Mouse (Mus musculus) hindbrain, embryonic 11.5 days (tissue): ENCODE data around the gene Sec11a. TPM values are rescaled to one million over a fixed set of nuclear protein-coding genes. Genes with fewer than 3 reads are reported as not detected.

ENCODE experiments used
- ATAC-seq: fragments of 200-750 bp; cut with Nextera tagmentation; 2 replicates; pipeline ENCODE4 v1.8.0; 2017; ENCODE audit warnings: mild to moderate bottlenecking, moderate TSS enrichment, moderate library complexity; ENCODE audit not compliant: low FRiP score
- DNase-seq: peaks from one replicate; pipeline ENCODE4 v3.0.0-alpha.2; 2015; ENCODE audit warnings: low spot score
- H3K27ac ChIP-seq: fragments of 300-500 bp; sonication (generic); 2 replicates; pipeline ENCODE4 v1.5.1; 2014; ENCODE audit warnings: mild to moderate bottlenecking, low read depth, low read length
- H3K27me3 ChIP-seq: fragments of 300-500 bp; sonication (generic); 2 replicates; pipeline ENCODE4 v1.6.1; 2014; ENCODE audit warnings: mild to moderate bottlenecking, low read length, moderate library complexity, mixed read lengths; ENCODE audit not compliant: control insufficient read depth, insufficient read depth
- H3K36me3 ChIP-seq: fragments of 300-500 bp; sonication (generic); 2 replicates; pipeline ENCODE4 v1.6.1; 2014; ENCODE audit warnings: mild to moderate bottlenecking, low read length, moderate library complexity, mixed read lengths; ENCODE audit not compliant: control insufficient read depth, insufficient read depth
- H3K4me1 ChIP-seq: fragments of 300-500 bp; sonication (generic); replicated peaks from 2 replicates; pipeline ENCODE4 v1.6.1; 2014; ENCODE audit warnings: low read length, mixed read lengths; ENCODE audit not compliant: control insufficient read depth, insufficient read depth
- H3K4me2 ChIP-seq: fragments of 300-500 bp; sonication (generic); replicated peaks from 2 replicates; pipeline ENCODE4 v1.6.1; 2014; ENCODE audit warnings: mild to moderate bottlenecking, low read depth, low read length
- H3K4me3 ChIP-seq: fragments of 300-500 bp; sonication (generic); 2 replicates; pipeline ENCODE4 v1.5.1; 2014; ENCODE audit warnings: low read depth, low read length
- H3K9ac ChIP-seq: fragments of 300-500 bp; sonication (generic); 2 replicates; pipeline ENCODE4 v1.6.1; 2014; ENCODE audit warnings: low read depth, low read length
- H3K9me3 ChIP-seq: fragments of 300-500 bp; sonication (generic); 2 replicates; pipeline ENCODE4 v1.6.1; 2016; ENCODE audit warnings: low read length; ENCODE audit not compliant: control insufficient read depth
- WGBS: fragments of 180-500 bp; shearing (Covaris S2); extraction: QIAGEN DNeasy Blood & Tissue Kit; methylation state at CpG from one replicate; pipeline ENCODE4 v1.1.7; 2014; 5-methylcytosine and 5-hydroxymethylcytosine counted together
- polyA plus RNA-seq: library from polyadenylated mRNA; unstranded; fragments of >200 nt; fragmentation: Nextera tagmentation; extraction: Ambion mirVana; gene quantifications from 2 replicates; pipeline ENCODE4 v1.2.1, GENCODE M21; 2014

Sec11a gene
- polyA plus RNA-seq, 1 experiment from 2014 or later = 221 TPM

- 82% methylated on average over 1 of the region's 1 CpGs for WGBS
- ATAC-seq = no peak
- Histone ChIP-seq H3K9ac (no peak overlapping the region), H3K36me3 (0 out of 2 replicates have a peak, but pooled peaks cover 4% of the 10 kb centered on the region), H3K27me3 (no peaks in the 10 kb centered on the region), H3K4me1 (no peaks in the 10 kb centered on the region), H3K9me3 (no peaks in the 10 kb centered on the region), H3K4me3 (no peak overlapping the region), H3K27ac (no peak overlapping the region), H3K4me2 (no peak overlapping the region)
- no peak for DNase-seq
Observed at GRCm38 (mm10) chr7:80864151-80864550, 83.4 kb downstream of the Sec11a start.

GRCm38 (mm10) chr7:80863520-80863919, 84.1 kb downstream of the Sec11a start:
- Histone ChIP-seq H3K4me1 (no peaks in the 10 kb centered on the region), H3K4me3 (no peak overlapping the region; the same call in 1 of the 2 replicates), H3K9ac (0 out of 2 replicates have a peak overlapping the region, but pooled peaks have one; percentile 17), H3K36me3 (no peaks in the 10 kb centered on the region), H3K27me3 (no peaks in the 10 kb centered on the region), H3K9me3 (no peaks in the 10 kb centered on the region), H3K27ac (no peak overlapping the region), H3K4me2 (0 out of 2 replicates have a peak overlapping the region, but pooled peaks have one; percentile 8)
- 86% methylated on average over 5 of the region's 5 CpGs for WGBS
- DNase-seq = no peak
- ATAC-seq = no peak

GRCm38 (mm10) chr7:80862475-80862874, 85.1 kb downstream of the Sec11a start:
- DNase-seq = no peak

GRCm38 (mm10) chr7:80860729-80861274, 86.8 kb downstream of the Sec11a start, which contains the start of gene Zscan2:
TSS of gene Zscan2 (plus strand) at chr7:80860920.
- peak within 1 kb of the TSS; percentile 96 for H3K9ac ChIP-seq
- no peaks in the 10 kb centered on the region for H3K27me3 ChIP-seq
- peak within 1 kb of the TSS; percentile 89 for H3K27ac ChIP-seq
- no peaks in the 10 kb centered on the region for H3K36me3 ChIP-seq
- peak within 1 kb of the TSS; percentile 64 for H3K4me2 ChIP-seq
- peak; percentile 98 for ATAC-seq
- 0% methylated on average over 40 of the region's 40 CpGs for WGBS
- H3K4me1 ChIP-seq = no peaks in the 10 kb centered on the region
- no peaks in the 10 kb centered on the region for H3K9me3 ChIP-seq
- peak within 1 kb of the TSS; percentile 86 for H3K4me3 ChIP-seq
- DNase-seq = peak; percentile 91

More at GRCm38 (mm10) chr7:80862475-80862874, 85.1 kb downstream of the Sec11a start:
- Histone ChIP-seq H3K27me3 (no peaks in the 10 kb centered on the region), H3K4me1 (no peaks in the 10 kb centered on the region), H3K36me3 (no peaks in the 10 kb centered on the region), H3K9ac (no peak overlapping the region), H3K9me3 (no peaks in the 10 kb centered on the region), H3K4me3 (no peak overlapping the region), H3K4me2 (peak overlapping the region; percentile 21; the same call in 1 of the 2 replicates), H3K27ac (no peak overlapping the region)
- WGBS = 82% methylated on average over 2 of the region's 2 CpGs
- ATAC-seq = no peak

- Histone ChIP-seq H3K4me3 (peak overlapping the region; percentile 86), H3K27ac (0 out of 2 replicates have a peak overlapping the region, but pooled peaks have one; percentile 89), H3K4me1 (no peaks in the 10 kb centered on the region), H3K36me3 (no peaks in the 10 kb centered on the region), H3K27me3 (no peaks in the 10 kb centered on the region), H3K9me3 (no peaks in the 10 kb centered on the region), H3K4me2 (peak overlapping the region; percentile 64), H3K9ac (peak overlapping the region; percentile 42; the same call in 1 of the 2 replicates)
- WGBS = under 1% methylated on average over 13 of the region's 13 CpGs
- DNase-seq = peak; percentile 83
- peak; percentile 73 for ATAC-seq
Observed at GRCm38 (mm10) chr7:80860227-80860626, 87.4 kb downstream of the Sec11a start.

GRCm38 (mm10) chr7:80857181-80857580, 90.4 kb downstream of the Sec11a start:
- no peaks in the 10 kb centered on the region for H3K9me3 ChIP-seq
- H3K36me3 ChIP-seq = no peaks in the 10 kb centered on the region
- no peak overlapping the region for H3K9ac ChIP-seq
- ATAC-seq = no peak
- peak; percentile 84 for DNase-seq
- 37% methylated on average over 6 of the region's 6 CpGs for WGBS
- H3K27me3 ChIP-seq = no peaks in the 10 kb centered on the region
- no peak overlapping the region for H3K4me3 ChIP-seq
- H3K27ac ChIP-seq = no peak overlapping the region
- H3K4me1 ChIP-seq = no peaks in the 10 kb centered on the region
- no peak overlapping the region for H3K4me2 ChIP-seq

GRCm38 (mm10) chr7:80855316-80855715, 92.3 kb downstream of the Sec11a start:
- Histone ChIP-seq H3K27ac (no peak overlapping the region), H3K4me3 (no peak overlapping the region), H3K4me1 (no peaks in the 10 kb centered on the region), H3K9ac (no peak overlapping the region), H3K9me3 (no peaks in the 10 kb centered on the region), H3K36me3 (no peaks in the 10 kb centered on the region), H3K4me2 (no peak overlapping the region), H3K27me3 (no peaks in the 10 kb centered on the region)
- DNase-seq (no peak), ATAC-seq (no peak)

Other genes with a start within 250 kb of the Sec11a start
- 27.1 and 29.1 TPM in 2 replicates for gene Iqgap1, start 121.8 kb downstream of the Sec11a start, polyA plus RNA-seq
- gene Zscan2, start 86.9 kb downstream of the Sec11a start, polyA plus RNA-seq = 4.5 and 4.8 TPM in 2 replicates
- 38.3 and 41.4 TPM in 2 replicates for gene Wdr73, start 46.5 kb downstream of the Sec11a start, polyA plus RNA-seq
- gene Nmb, start 42.7 kb downstream of the Sec11a start, polyA plus RNA-seq = 6.7 and 7.0 TPM in 2 replicates
- 11.4 and 12.2 TPM in 2 replicates for gene Zfp592, start 45.9 kb upstream of the Sec11a start, polyA plus RNA-seq
- 0.13 and 0.14 TPM in 2 replicates for gene Alpk3, start 109.8 kb upstream of the Sec11a start, polyA plus RNA-seq
- 0.06 TPM in 1 of 2 replicates, not detected in the other for gene Slc28a1, start 167.0 kb upstream of the Sec11a start, polyA plus RNA-seq